Mouse (Mus musculus) forebrain, embryonic 13.5 days (tissue): Measurements from ENCODE around the gene Dph1. TPM values are rescaled to one million over a fixed set of nuclear protein-coding genes. Genes with fewer than 3 reads are reported as not detected.

Experiments
- ATAC-seq: fragments of 200-750 bp; cut with Nextera tagmentation; 2 replicates; pipeline ENCODE4 v1.8.0; 2017
- H3K27ac ChIP-seq: fragments of 300-500 bp; sonication (generic); 2 replicates; pipeline ENCODE4 v1.5.1; 2015; ENCODE audit warnings: inconsistent platforms, mild to moderate bottlenecking, moderate library complexity
- H3K27me3 ChIP-seq: fragments of 300-500 bp; sonication (generic); 2 replicates; pipeline ENCODE4 v1.6.1; 2015; ENCODE audit warnings: mild to moderate bottlenecking, inconsistent platforms
- H3K36me3 ChIP-seq: fragments of 300-500 bp; sonication (generic); 2 replicates; pipeline ENCODE4 v1.6.1; 2015; ENCODE audit warnings: mild to moderate bottlenecking, inconsistent platforms; ENCODE audit not compliant: poor library complexity, severe bottlenecking
- H3K4me1 ChIP-seq: fragments of 300-500 bp; sonication (generic); 2 replicates; pipeline ENCODE4 v1.6.1; 2015; ENCODE audit warnings: inconsistent platforms
- H3K4me2 ChIP-seq: fragments of 300-500 bp; sonication (generic); 2 replicates; pipeline ENCODE4 v1.6.1; 2015; ENCODE audit warnings: inconsistent platforms, mild to moderate bottlenecking, moderate library complexity
- H3K4me3 ChIP-seq: fragments of 300-500 bp; sonication (generic); 2 replicates; pipeline ENCODE4 v1.5.1; 2015; ENCODE audit warnings: mild to moderate bottlenecking, inconsistent platforms
- H3K9ac ChIP-seq: fragments of 300-500 bp; sonication (generic); 2 replicates; pipeline ENCODE4 v1.6.1; 2015; ENCODE audit warnings: mild to moderate bottlenecking, inconsistent platforms
- H3K9me3 ChIP-seq: fragments of 300-500 bp; sonication (generic); replicated peaks from 2 replicates; pipeline ENCODE4 v1.6.1; 2016; ENCODE audit warnings: inconsistent platforms
- WGBS: fragments of 180-500 bp; shearing (Covaris S2); methylation state at CpG from one replicate; pipeline ENCODE4 v1.1.7; 2015; 5-methylcytosine and 5-hydroxymethylcytosine counted together
- polyA plus RNA-seq: library from polyadenylated mRNA; unstranded; fragments of >200 nt; fragmentation: Nextera tagmentation; extraction: Ambion mirVana; gene quantifications from 2 replicates; pipeline ENCODE4 v1.2.1, GENCODE M21; 2015

Dph1 gene
- polyA plus RNA-seq, 1 experiment from 2014 or later = 13.9 TPM

DNA sequence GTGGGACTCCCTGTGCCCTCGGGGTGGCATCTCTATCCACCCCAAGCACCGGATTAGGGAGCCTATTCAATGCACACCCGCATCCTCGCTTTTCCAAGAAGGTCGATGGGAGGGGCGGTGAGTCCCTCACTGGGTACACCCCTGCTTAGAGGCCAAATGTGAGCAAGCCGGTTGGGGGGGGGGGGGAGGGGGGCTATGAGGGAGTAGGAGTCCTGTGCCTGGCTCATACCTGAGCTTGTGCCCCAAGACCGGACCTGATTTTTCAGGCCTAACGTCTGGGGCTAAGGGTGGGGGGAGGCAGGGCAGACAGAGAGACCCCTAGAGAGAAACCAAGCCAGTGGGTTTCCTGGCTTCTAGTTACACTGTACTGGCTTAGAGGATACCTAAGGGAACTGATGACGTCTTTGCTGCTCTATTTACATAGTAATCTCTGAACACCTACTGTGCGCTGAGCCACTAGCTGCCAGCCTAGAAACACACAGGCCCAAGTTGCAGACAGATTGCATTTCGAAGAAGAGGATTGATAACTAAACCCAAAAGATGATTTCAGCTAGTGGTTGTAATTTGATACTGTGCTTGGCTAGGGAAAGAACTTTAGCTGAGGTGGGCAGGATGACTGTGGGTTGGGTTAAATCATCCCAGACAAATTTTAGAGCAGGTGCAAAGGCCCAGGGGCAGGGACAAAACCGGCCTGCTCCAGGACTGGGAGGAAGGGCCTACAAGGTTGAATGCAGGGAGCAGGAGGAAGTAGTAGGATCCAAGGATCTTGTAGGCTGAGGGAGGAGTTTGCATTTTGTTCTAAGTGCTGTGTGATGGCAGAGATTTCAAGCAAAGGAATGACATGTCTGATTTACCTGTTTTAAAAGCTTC is 23.3 kb upstream of the Dph1 start:
- Histone ChIP-seq H3K27ac (0 out of 2 replicates have a peak overlapping the region, but pooled peaks have one; percentile 25), H3K9me3 (no peaks in the 10 kb centered on the region), H3K27me3 (0 out of 2 replicates have a peak, but pooled peaks cover 4% of the 10 kb centered on the region), H3K36me3 (no peaks in the 10 kb centered on the region), H3K4me3 (peak overlapping the region; percentile 32), H3K4me2 (peak overlapping the region; percentile 67), H3K9ac (peak overlapping the region; percentile 56), H3K4me1 (peaks cover 28% of the 10 kb centered on the region)
- 13% methylated on average over 12 of the region's 13 CpGs for WGBS
- no peak; the same call in 1 of the 2 replicates for ATAC-seq

DNA sequence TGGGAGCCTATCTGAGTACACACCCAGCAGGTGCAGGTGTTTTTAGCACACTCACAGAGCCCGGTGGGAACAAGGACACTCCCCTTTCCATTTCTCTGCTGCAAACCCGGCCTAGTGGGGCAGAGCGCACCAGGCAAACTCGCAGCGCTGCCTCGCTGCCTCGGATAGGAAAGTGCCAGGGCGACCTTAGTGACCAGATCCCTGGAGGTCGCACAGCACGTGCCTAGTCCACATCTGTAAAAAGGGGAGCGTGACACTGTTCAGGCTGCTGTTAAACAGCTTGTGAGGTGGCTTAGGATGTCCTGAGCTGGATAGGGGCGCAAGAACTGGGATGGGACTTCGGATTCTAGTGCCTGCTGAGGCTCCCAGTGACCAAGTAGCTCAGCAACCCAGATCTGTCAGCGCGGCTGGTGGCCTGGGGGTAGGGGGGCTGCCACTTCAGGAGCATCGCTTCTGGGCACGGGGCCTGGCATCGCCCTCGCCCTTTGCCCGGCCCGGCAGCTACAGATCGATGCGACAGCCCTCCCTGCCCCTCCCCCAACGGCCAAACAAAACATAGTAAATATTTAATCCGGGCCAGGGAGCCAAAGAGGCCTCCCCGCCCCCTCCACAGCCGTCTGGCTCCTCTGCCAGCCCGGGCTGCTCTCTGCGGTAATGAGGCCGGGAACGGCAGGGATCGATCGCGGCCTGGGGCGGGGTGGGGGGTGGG is 22.5 kb upstream of the Dph1 start:
- 2% methylated on average over 35 of the region's 35 CpGs for WGBS
- Histone ChIP-seq H3K4me3 (peak overlapping the region; percentile 32), H3K27ac (peak overlapping the region; percentile 25), H3K9me3 (no peaks in the 10 kb centered on the region), H3K27me3 (0 out of 2 replicates have a peak, but pooled peaks cover 4% of the 10 kb centered on the region), H3K4me2 (peak overlapping the region; percentile 67), H3K9ac (peak overlapping the region; percentile 56), H3K36me3 (no peaks in the 10 kb centered on the region), H3K4me1 (peaks cover 28% of the 10 kb centered on the region)
- peak; percentile 72 for ATAC-seq

DNA sequence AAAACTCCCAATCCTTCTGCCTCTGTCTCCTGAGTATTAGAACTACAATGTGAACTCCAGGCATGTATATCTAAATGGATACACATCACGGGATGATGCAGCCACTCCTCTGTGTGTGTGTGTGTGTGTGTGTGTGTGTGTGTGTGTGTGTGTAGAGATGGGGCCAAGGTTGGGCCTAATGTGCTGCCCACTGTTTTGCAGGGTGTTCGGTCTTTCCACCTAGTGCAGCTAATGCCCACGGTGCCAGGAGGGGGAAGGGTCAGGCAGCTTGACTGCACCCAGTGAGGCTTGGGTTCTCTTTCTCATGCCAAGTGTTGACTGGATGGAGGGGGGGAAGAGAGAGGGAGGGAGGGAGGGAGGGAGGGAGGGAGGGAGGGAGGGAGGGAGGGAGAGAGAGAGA is 21.8 kb upstream of the Dph1 start:
- no peak overlapping the region for H3K4me2 ChIP-seq

DNA sequence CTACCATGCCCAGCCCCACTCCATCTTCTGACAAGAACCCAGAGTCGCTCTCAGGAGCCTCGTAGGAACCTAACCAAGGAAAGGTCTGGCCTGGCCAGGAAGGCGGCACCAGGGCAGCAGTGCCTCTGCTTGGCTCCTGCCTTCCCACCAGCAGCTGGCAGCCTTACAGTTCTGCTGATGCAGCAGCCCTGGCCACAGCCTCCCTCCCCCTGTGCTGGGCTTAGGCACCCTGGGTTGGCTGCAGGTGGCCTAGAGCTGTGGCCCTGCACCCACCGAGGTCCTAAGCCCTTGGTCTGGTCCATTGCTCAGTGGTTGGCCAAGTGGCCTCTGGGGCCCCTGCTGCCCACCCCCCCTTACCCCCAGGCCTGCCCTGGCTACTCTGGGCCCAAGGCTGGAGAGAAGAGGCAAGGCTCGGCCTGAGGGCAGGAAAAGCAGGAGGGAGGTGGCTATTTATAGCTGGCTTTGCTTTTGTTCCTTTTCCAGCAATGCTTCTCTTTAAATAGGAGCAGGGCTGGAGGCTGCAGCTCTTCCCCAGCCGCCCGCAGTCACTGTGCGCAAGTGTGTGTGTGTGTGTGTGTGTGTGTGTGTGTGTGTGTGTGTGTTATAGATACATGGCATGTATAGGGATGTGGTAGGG is 21.1 kb upstream of the Dph1 start:
- no peak overlapping the region for H3K4me2 ChIP-seq
- H3K9ac ChIP-seq = no peak overlapping the region
- no peak overlapping the region for H3K27ac ChIP-seq
- 38% methylated on average over 8 of the region's 8 CpGs for WGBS
- H3K36me3 ChIP-seq = no peaks in the 10 kb centered on the region
- no peaks in the 10 kb centered on the region for H3K9me3 ChIP-seq
- peaks cover 28% of the 10 kb centered on the region for H3K4me1 ChIP-seq
- no peak for ATAC-seq
- 0 out of 2 replicates have a peak, but pooled peaks cover 4% of the 10 kb centered on the region for H3K27me3 ChIP-seq
- H3K4me3 ChIP-seq = no peak overlapping the region

More for the DNA sequence above, 21.8 kb upstream of the Dph1 start:
- 44% methylated on average over 2 of the region's 3 CpGs for WGBS
- 0 out of 2 replicates have a peak, but pooled peaks cover 4% of the 10 kb centered on the region for H3K27me3 ChIP-seq
- no peak for ATAC-seq
- no peak overlapping the region for H3K4me3 ChIP-seq
- H3K27ac ChIP-seq = no peak overlapping the region
- H3K36me3 ChIP-seq = no peaks in the 10 kb centered on the region
- no peak overlapping the region for H3K9ac ChIP-seq
- peaks cover 28% of the 10 kb centered on the region for H3K4me1 ChIP-seq
- H3K9me3 ChIP-seq = no peaks in the 10 kb centered on the region

DNA sequence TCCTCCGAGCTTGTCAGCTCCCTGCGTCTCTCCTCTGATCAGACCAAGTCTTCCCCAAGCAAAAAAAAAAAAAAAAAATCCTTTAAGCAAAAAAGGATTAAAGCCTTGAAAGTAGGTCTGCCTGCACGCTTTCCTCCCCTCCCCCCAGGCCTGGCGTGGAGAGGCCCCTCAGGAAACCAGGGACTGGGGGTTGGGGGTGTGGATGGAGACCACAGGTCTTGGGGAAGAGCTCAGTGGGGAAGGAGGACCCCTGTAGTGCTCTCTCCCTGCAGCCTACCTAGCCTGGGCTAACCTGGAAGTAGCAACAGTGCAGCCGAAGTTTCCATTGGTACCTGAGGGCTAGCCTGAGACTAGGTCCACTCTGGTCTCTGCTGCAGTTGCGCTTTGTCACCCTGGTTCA is 19.7 kb upstream of the Dph1 start:
- Histone ChIP-seq H3K9me3 (no peaks in the 10 kb centered on the region), H3K4me2 (no peak overlapping the region), H3K36me3 (no peaks in the 10 kb centered on the region), H3K4me3 (no peak overlapping the region), H3K4me1 (peaks cover 28% of the 10 kb centered on the region), H3K9ac (no peak overlapping the region), H3K27me3 (0 out of 2 replicates have a peak, but pooled peaks cover 2% of the 10 kb centered on the region), H3K27ac (no peak overlapping the region)
- WGBS = 42% methylated on average over 6 of the region's 6 CpGs
- no peak for ATAC-seq

DNA sequence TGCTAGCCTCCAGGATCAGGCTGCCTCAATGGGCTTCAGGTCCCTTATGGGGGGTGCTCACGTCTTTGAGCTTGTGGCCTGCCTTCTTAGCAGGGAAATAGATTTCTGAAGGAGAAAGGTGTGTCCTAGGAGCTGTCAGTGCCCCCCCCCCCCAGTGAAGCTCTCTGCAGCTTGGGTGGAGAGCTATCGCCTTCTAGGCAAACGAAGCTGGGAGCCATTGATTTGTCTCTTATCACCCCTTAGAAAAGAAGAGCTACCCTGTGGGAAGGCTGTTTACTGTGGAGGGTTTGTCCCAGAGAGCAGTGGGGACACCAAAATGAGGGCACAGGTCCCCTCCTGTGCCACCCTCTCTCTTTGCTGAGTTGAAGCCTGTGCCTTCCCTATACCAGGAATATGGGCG is 19.1 kb upstream of the Dph1 start:
- no peak for ATAC-seq
- H3K9ac ChIP-seq = no peak overlapping the region
- H3K36me3 ChIP-seq = no peaks in the 10 kb centered on the region
- H3K27me3 ChIP-seq = no peaks in the 10 kb centered on the region
- H3K4me2 ChIP-seq = no peak overlapping the region
- peak overlapping the region; percentile 19; the same call in 1 of the 2 replicates for H3K27ac ChIP-seq
- no peak overlapping the region for H3K4me3 ChIP-seq
- WGBS = 63% methylated on average over 4 of the region's 4 CpGs
- no peaks in the 10 kb centered on the region for H3K9me3 ChIP-seq
- peaks cover 25% of the 10 kb centered on the region for H3K4me1 ChIP-seq

DNA sequence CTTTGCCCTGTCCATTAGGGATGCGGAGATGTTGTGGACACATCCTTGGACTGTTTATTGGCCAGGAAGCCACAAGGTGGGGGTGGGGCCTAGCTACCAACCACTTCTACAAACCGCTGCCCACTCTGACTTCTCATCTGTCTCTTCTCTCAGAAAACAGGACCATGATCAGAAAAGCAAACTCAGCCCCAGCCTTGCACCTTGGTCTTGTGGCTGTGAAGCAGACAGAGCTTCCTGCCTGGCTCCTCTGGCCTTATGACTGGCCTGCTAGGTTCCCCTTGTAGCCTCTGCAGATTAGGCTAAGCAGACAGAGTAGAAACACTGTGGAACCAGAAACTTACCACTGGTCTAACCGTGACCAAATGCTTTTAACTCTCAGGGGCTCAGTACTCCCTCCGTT is 18.3 kb upstream of the Dph1 start:
- no peak for ATAC-seq

DNA sequence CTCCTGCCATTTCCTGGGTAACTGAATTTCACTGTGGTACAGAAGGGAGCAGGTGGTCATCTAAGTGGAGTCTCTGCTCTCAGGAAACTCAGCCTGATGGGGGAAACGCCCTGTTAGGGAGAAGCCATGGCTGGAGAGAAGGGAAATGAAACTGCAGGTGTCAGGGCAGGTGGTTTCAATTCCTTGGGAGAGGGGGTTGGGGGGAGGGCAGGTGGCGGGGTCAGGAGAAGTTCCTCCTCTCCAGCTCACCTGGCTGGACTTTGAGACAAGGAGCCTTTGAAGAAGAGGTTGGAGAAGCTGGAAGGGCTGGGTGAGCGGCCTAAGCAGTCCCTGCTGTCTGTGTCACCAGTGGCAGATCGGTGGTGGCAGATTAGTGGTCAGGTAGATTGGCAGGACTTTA is 15.3 kb upstream of the Dph1 start:
- no peak overlapping the region for H3K4me2 ChIP-seq
- no peak overlapping the region for H3K4me3 ChIP-seq
- no peak overlapping the region for H3K9ac ChIP-seq
- no peak overlapping the region for H3K27ac ChIP-seq
- no peak for ATAC-seq
- H3K36me3 ChIP-seq = no peaks in the 10 kb centered on the region
- WGBS = 90% methylated on average over 4 of the region's 4 CpGs
- H3K4me1 ChIP-seq = 0 out of 2 replicates have a peak, but pooled peaks cover 3% of the 10 kb centered on the region
- no peaks in the 10 kb centered on the region for H3K9me3 ChIP-seq
- peaks cover 4% of the 10 kb centered on the region; the same call in 1 of the 2 replicates for H3K27me3 ChIP-seq

More for the DNA sequence above, 18.3 kb upstream of the Dph1 start:
- Histone ChIP-seq H3K27me3 (no peaks in the 10 kb centered on the region), H3K36me3 (no peaks in the 10 kb centered on the region), H3K9me3 (no peaks in the 10 kb centered on the region), H3K9ac (no peak overlapping the region), H3K4me1 (peaks cover 26% of the 10 kb centered on the region), H3K27ac (no peak overlapping the region), H3K4me3 (no peak overlapping the region), H3K4me2 (no peak overlapping the region)
- WGBS = 69% methylated on average over 4 of the region's 4 CpGs

DNA sequence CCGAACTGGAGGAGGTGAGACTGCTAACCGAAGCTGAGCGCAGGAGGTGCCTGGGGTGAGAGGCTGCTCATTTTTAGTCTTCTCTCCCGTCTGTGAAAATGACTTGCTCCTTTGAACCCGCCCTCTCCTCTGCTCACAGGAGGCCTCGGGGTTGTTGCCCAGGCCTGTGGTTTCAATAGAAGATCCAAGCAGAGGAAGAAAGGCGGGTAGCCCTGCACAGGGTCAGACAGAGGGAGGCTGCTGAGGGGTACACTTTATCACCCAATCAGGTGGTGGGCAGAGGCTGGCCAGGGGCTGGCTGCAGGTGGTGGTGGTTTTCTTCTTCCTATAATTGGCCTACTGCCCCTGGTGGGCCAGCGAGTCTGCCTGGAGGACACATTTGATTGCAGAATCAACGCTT is 13.4 kb upstream of the Dph1 start:
- H3K27me3 ChIP-seq = peaks cover 5% of the 10 kb centered on the region; the same call in 1 of the 2 replicates
- no peak overlapping the region for H3K9ac ChIP-seq
- H3K36me3 ChIP-seq = no peaks in the 10 kb centered on the region
- 0 out of 2 replicates have a peak, but pooled peaks cover 3% of the 10 kb centered on the region for H3K4me1 ChIP-seq
- no peak overlapping the region for H3K4me2 ChIP-seq
- ATAC-seq = no peak
- no peaks in the 10 kb centered on the region for H3K9me3 ChIP-seq
- H3K27ac ChIP-seq = no peak overlapping the region
- 30% methylated on average over 9 of the region's 9 CpGs for WGBS
- no peak overlapping the region for H3K4me3 ChIP-seq

DNA sequence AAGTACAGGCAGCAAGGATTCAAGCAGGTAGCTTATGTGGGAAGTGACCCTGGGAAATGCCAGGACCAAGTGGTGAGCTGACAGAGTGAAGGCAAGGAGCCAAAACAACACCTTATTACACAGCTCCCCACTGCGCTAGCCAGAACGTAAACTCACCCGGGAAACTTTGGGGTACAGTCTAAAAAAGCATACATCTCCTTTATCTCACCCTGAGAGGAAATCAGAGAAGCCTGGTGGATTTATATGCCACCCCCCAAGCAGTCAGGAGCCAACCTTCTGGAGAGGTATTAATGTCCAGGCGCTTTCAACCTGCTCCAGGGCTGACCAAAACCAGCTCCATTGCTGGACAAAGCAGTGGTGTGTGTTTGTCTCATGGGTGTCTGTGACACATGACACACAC is 12.9 kb upstream of the Dph1 start:
- H3K27ac ChIP-seq = no peak overlapping the region
- no peak overlapping the region for H3K9ac ChIP-seq
- H3K4me1 ChIP-seq = 0 out of 2 replicates have a peak, but pooled peaks cover 3% of the 10 kb centered on the region
- H3K27me3 ChIP-seq = peaks cover 5% of the 10 kb centered on the region
- no peaks in the 10 kb centered on the region for H3K36me3 ChIP-seq
- WGBS = 84% methylated on average over 4 of the region's 4 CpGs
- no peaks in the 10 kb centered on the region for H3K9me3 ChIP-seq
- no peak overlapping the region for H3K4me2 ChIP-seq
- no peak for ATAC-seq
- no peak overlapping the region for H3K4me3 ChIP-seq

DNA sequence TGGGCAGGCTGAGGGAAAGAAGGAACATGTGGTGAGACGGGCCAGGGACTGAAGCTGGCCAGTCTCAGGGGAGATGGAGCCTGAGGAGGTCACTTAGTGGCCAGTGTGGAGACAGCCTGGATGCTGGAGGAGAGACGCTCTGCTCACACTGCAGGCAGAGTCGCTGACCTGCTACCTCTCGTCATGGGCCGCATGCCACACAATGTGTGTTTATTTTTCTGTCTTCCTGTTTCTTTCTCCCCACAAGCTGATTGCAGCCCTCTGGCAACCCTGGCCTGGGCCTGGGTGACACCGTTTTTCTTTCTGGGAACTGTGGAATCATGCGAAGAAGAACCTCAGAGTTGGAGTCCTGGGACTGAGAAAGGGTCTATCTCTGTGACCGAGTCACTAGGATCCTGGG is 10.7 kb upstream of the Dph1 start:
- H3K27ac ChIP-seq = no peak overlapping the region

More for the DNA sequence above, 10.7 kb upstream of the Dph1 start:
- Histone ChIP-seq H3K4me1 (0 out of 2 replicates have a peak, but pooled peaks cover 3% of the 10 kb centered on the region), H3K4me2 (no peak overlapping the region), H3K9me3 (no peaks in the 10 kb centered on the region), H3K4me3 (no peak overlapping the region), H3K27me3 (peaks cover 25% of the 10 kb centered on the region), H3K9ac (no peak overlapping the region), H3K36me3 (no peaks in the 10 kb centered on the region)
- ATAC-seq = no peak
- 82% methylated on average over 8 of the region's 8 CpGs for WGBS
